Comparison of ENCODE assay signal across 23 mouse cellular contexts in genomic region chr11:75862466-75862865, GRCm38 (mm10).
A peak's percentile ranks its signal among the peaks of the same experiment; 100 is the strongest.
DNase-seq lines count a peak whose midpoint lies in the region; ATAC-seq lines count a peak whose summit lies in the region.
"Had no signal": no experiment of that assay in that cellular context is flagged by ENCODE, and none has a peak within 500 bp of the region (broad histone marks: within the 10 kb centered on the region; RNA-seq: fewer than 3 reads in every experiment).

No protein-coding gene starts in this region.

- no peak overlapping the region for H3K4me2 ChIP-seq in embryonic facial prominence, embryonic 13.5 days
- H3K4me2 ChIP-seq: heart, embryonic 13.5 days; hindbrain, embryonic 12.5 days; liver, embryonic 13.5 days; midbrain, embryonic 15.5 days; neural tube, embryonic 12.5 days had no signal

- no peaks in the 10 kb centered on the region for H3K27me3 ChIP-seq in embryonic facial prominence, embryonic 13.5 days
- H3K27me3 ChIP-seq in embryonic facial prominence, embryonic 10.5 days (replicated peaks; ENCODE audit: low read depth, poor library complexity, severe bottlenecking) = peaks cover 10% of the 10 kb centered on the region; the same call in 1 of the 2 replicates
- H3K27me3 ChIP-seq: heart, embryonic 13.5 days; hindbrain, embryonic 12.5 days; liver, embryonic 13.5 days; midbrain, embryonic 15.5 days; neural tube, embryonic 12.5 days had no signal

- 71% methylated on average over 4 of the region's 4 CpGs for WGBS in embryonic facial prominence, embryonic 13.5 days
- 88% methylated on average over 4 of the region's 4 CpGs for WGBS in embryonic facial prominence, embryonic 10.5 days

- H3K9ac ChIP-seq in embryonic facial prominence, embryonic 13.5 days = no peak overlapping the region
- H3K9ac ChIP-seq: forebrain, postnatal 0 days; heart, embryonic 13.5 days; hindbrain, embryonic 12.5 days; liver, embryonic 13.5 days; midbrain, embryonic 15.5 days; neural tube, embryonic 12.5 days had no signal

- no peak overlapping the region for H3K4me3 ChIP-seq in embryonic facial prominence, embryonic 13.5 days
- no peak overlapping the region for H3K4me3 ChIP-seq in embryonic facial prominence, embryonic 10.5 days
- H3K4me3 ChIP-seq: heart, embryonic 13.5 days; hindbrain, embryonic 12.5 days; liver, embryonic 13.5 days; midbrain, embryonic 15.5 days; neural tube, embryonic 12.5 days had no signal

- no peaks in the 10 kb centered on the region for H3K36me3 ChIP-seq in embryonic facial prominence, embryonic 13.5 days
- H3K36me3 ChIP-seq in embryonic facial prominence, embryonic 10.5 days (replicated peaks) = no peaks in the 10 kb centered on the region
- H3K36me3 ChIP-seq: heart, embryonic 13.5 days; hindbrain, embryonic 12.5 days; liver, embryonic 13.5 days; midbrain, embryonic 15.5 days; neural tube, embryonic 12.5 days had no signal

- H3K4me1 ChIP-seq in embryonic facial prominence, embryonic 13.5 days = peaks cover 70% of the 10 kb centered on the region
- H3K4me1 ChIP-seq in embryonic facial prominence, embryonic 10.5 days = peaks cover 69% of the 10 kb centered on the region
- H3K4me1 ChIP-seq: liver, embryonic 13.5 days had no signal

- no peak for ATAC-seq in embryonic facial prominence, embryonic 13.5 days (ENCODE audit: insufficient number of reproducible peaks, insufficient read depth, low FRiP score, low TSS enrichment, low read depth)
- ATAC-seq in granulocyte monocyte progenitor cell, adult 5-6 weeks (replicated peaks; ENCODE audit: poor library complexity, severe bottlenecking) = no peak
- ATAC-seq: forebrain, postnatal 0 days; intestine, postnatal 0 days; midbrain, embryonic 15.5 days had no signal

- DNase-seq in embryonic facial prominence, embryonic 10.5 days (ENCODE audit: low spot score) = no peak
- peak; percentile 57 for DNase-seq in ovary, adult 18-20 months (ENCODE audit: low spot score)
- DNase-seq in ovary, postnatal 14 days (ENCODE audit: low spot score) = no peak
- peak; percentile 35 for DNase-seq in adrenal gland, postnatal 25 days
- DNase-seq in retina, embryonic 14.5 days (ENCODE audit: low spot score) = no peak
- DNase-seq: cerebellum, adult 9-10 months; forebrain, postnatal 0 days; gastrocnemius, postnatal 14 days; heart, adult 18-20 months; heart, postnatal 14 days; kidney, postnatal 25 days; liver, embryonic 13.5 days; lung, adult 2 months; thymus, postnatal 14 days had no signal

- H3K9me3 ChIP-seq in embryonic facial prominence, embryonic 13.5 days = no peaks in the 10 kb centered on the region
- H3K9me3 ChIP-seq in embryonic facial prominence, embryonic 10.5 days = no peaks in the 10 kb centered on the region
- H3K9me3 ChIP-seq: heart, embryonic 13.5 days; hindbrain, embryonic 12.5 days; liver, embryonic 13.5 days; midbrain, embryonic 15.5 days; neural tube, embryonic 12.5 days had no signal

- H3K27ac ChIP-seq in embryonic facial prominence, embryonic 13.5 days = 0 out of 2 replicates have a peak overlapping the region, but pooled peaks have one; percentile 70
- H3K27ac ChIP-seq in embryonic facial prominence, embryonic 10.5 days (replicated peaks) = no peak overlapping the region
- H3K27ac ChIP-seq: heart, embryonic 13.5 days; hindbrain, embryonic 12.5 days; liver, embryonic 13.5 days; macrophage; neural tube, embryonic 12.5 days; stomach, postnatal 0 days had no signal

Comparison
In these comparisons a context has a peak if more than half of its experiments do, and no peak if none do; other contexts are left out.
1. DNase-seq: peak in ovary, adult 18-20 months (single experiment) and adrenal gland, postnatal 25 days (single experiment); none in embryonic facial prominence, embryonic 10.5 days (single experiment), ovary, postnatal 14 days (single experiment) and retina, embryonic 14.5 days (single experiment).